Mouse (Mus musculus) heart, adult 8-10 months (tissue): ENCODE results near the gene Olfr784. TPM values are rescaled to one million over a fixed set of nuclear protein-coding genes. Genes with fewer than 3 reads are reported as not detected.
"Not testable (repeated sequence)": the region's sequence is repeated elsewhere in the genome, so short reads cannot be mapped to it uniquely, and the experiment has no call there.

ENCODE experiments used
- DNase-seq: peaks from one replicate; pipeline ENCODE4 v3.0.0; 2022; ENCODE audit warnings: low spot score
- total RNA-seq, 4 experiments: library from RNA; stranded (reverse); gene quantifications; 2 replicates each; pipeline ENCODE4 v1.2.4; 2022

Gene Olfr784
- total RNA-seq: not detected

DNA sequence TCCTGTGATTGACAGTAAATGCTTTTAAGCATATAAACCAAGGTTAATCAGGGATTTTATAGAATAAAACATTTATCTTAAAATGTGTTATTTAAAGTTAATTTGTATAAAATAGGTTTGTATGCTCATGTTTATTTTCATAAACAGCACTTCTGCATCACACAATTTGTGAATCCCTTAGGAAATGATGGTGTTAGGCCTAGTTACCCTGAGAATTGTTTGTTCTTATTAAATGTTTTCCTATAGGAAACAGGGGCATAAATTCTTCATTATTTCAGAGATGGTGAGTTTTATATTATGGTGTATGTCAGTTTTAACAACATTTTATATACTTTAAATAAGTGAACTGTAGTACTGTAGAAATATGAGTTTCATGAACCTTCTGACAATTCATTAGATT lies at the start of gene Olfr784:
TSS of gene Olfr784 (plus strand) at position 301 of the 400 bp plus-strand sequence.
- DNase-seq: no peak

DNA sequence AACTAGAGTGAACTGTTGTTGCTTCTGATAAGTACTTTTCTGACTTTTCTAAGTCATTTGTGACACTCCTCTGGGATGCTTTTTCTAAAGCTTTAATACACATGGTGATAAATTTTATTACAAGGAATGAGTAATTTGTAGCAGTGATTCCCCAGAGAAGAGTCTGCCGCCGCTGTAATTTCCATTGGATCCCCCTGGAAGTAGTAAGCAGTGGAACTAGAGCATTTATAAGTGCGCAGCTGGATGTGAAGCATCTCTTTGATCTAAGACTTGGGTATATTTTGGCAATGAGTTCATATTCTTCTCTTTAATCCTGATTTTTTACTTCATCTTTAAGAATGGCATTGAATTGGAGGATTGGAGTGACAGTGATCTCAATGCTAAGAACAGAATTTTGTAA lies 35.3 kb upstream of the Olfr784 start, which contains the start of gene Olfr782:
TSS of gene Olfr782 (plus strand) at position 301 of the 400 bp plus-strand sequence.
- no peak for DNase-seq

GRCm38 (mm10) chr10:129352475-129352874 lies 31.4 kb upstream of the Olfr784 start:
- not testable (repeated sequence) for DNase-seq

GRCm38 (mm10) chr10:129356496-129356895 lies 27.4 kb upstream of the Olfr784 start:
- DNase-seq: not testable (repeated sequence)

- DNase-seq: no peak
These were observed 26.6 kb upstream of the Olfr784 start for GRCm38 (mm10) chr10:129357307-129357706.

GRCm38 (mm10) chr10:129374051-129374450 lies 9.8 kb upstream of the Olfr784 start:
- DNase-seq: not testable (repeated sequence)

DNA sequence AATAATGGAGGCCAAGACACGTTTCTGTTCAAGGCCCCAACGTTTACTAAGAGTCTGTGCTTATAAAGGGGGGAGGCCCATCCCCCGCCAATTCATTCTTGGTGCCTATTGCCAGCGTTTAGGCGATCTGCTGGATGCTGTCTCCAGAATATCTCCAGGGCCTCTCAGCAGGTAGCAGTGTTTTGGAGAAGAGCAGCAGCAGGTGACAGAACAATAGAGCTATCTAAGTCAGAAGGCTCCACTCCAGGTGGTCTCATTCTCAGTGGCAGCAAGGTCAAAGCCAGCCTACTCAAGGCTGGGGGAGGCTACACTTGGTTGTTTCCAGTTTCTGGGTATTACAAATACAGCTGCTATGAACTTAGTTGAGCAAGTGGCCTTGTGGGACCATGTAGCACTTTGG lies 17.0 kb downstream of the Olfr784 start:
- no peak for DNase-seq

DNA sequence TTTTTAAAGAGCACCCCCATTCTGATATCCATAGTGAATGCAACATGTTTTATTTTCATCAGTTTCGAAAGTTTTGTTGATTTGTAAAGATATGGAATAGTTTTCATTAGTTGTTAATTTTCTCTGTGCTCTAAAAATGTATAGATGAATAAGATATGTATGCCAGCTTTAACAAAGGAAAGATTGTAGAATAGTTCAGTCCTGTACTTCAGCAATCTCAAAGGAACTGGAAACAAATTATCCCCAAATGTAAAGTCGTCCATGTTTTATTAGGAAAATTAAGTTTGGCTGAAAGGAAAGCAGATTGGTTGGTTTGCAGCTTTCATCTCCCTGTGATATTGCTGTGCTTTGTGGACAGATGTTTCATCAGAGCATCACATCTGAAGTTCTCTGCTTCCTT lies 21.2 kb downstream of the Olfr784 start, which contains the start of gene Olfr785:
TSS of gene Olfr785 (plus strand) at position 301 of the 400 bp plus-strand sequence.
- no peak for DNase-seq

GRCm38 (mm10) chr10:129427006-129427405 lies 43.1 kb downstream of the Olfr784 start, which contains the start of gene Olfr786:
Olfr786 (plus strand) TSS chr10:129427306.
- no peak for DNase-seq

Other genes with a start within 250 kb of the Olfr784 start
- not detected for gene Olfr770, start 245.1 kb upstream of the Olfr784 start, total RNA-seq
- not detected for gene Olfr771, start 219.3 kb upstream of the Olfr784 start, total RNA-seq
- gene Olfr772, start 206.2 kb upstream of the Olfr784 start, total RNA-seq: not detected
- not detected for gene Olfr773, start 196.7 kb upstream of the Olfr784 start, total RNA-seq
- not detected for gene Olfr774, start 147.9 kb upstream of the Olfr784 start, total RNA-seq
- not detected for gene Olfr775, start 135.7 kb upstream of the Olfr784 start, total RNA-seq
- not detected for gene Olfr776, start 125.0 kb upstream of the Olfr784 start, total RNA-seq
- not detected for gene Olfr777, start 112.6 kb upstream of the Olfr784 start, total RNA-seq
- not detected for gene Olfr780, start 66.0 kb upstream of the Olfr784 start, total RNA-seq
- not detected for gene Olfr781, start 55.2 kb upstream of the Olfr784 start, total RNA-seq
- gene Olfr782, start 35.2 kb upstream of the Olfr784 start, total RNA-seq: not detected
- gene Olfr785, start 21.3 kb downstream of the Olfr784 start, total RNA-seq: not detected
- not detected for gene Olfr786, start 43.2 kb downstream of the Olfr784 start, total RNA-seq
- not detected for gene Olfr787, start 77.8 kb downstream of the Olfr784 start, total RNA-seq
- gene Olfr788, start 86.9 kb downstream of the Olfr784 start, total RNA-seq: not detected
- not detected for gene Olfr789, start 100.7 kb downstream of the Olfr784 start, total RNA-seq
- not detected for gene Olfr790, start 114.4 kb downstream of the Olfr784 start, total RNA-seq
- not detected for gene Olfr791, start 137.7 kb downstream of the Olfr784 start, total RNA-seq
- gene Olfr792, start 155.1 kb downstream of the Olfr784 start, total RNA-seq: not detected
- not detected for gene Olfr794, start 183.6 kb downstream of the Olfr784 start, total RNA-seq
- not detected for gene Olfr796, start 228.5 kb downstream of the Olfr784 start, total RNA-seq
- gene Olfr798, start 243.9 kb downstream of the Olfr784 start, total RNA-seq: not detected